Mouse (Mus musculus) bone marrow macrophage, adult 2 months (primary cell): Measurements from ENCODE around the gene Ctc1.

Source experiments
- CTCF ChIP-seq: IDR thresholded peaks from 2 replicates; pipeline ENCODE4 v1.5.1; 2012; ENCODE audit warnings: low read depth, mild to moderate bottlenecking, low read length, moderate library complexity
- POLR2A ChIP-seq: IDR thresholded peaks from 2 replicates; pipeline ENCODE4 v1.6.1; 2012; ENCODE audit warnings: mild to moderate bottlenecking, low read depth, low read length, borderline replicate concordance

- TF ChIP-seq CTCF (no peak), POLR2A (no peak)
These were observed 38.1 kb downstream of the Ctc1 start for GRCm38 (mm10) chr11:69053848-69054247.
